Mouse (Mus musculus) myocyte (in vitro differentiated cells): ENCODE results near the gene Gpr61. TPM values are rescaled to one million over a fixed set of nuclear protein-coding genes. Genes with fewer than 3 reads are reported as not detected.

Experiments
- H3K27me3 ChIP-seq: one replicate; pipeline ENCODE4 v1.6.1; 2011; ENCODE audit not compliant: control insufficient read depth, insufficient read depth, insufficient read length
- H3K36me3 ChIP-seq: one replicate; pipeline ENCODE4 v1.6.1; 2011; ENCODE audit not compliant: control insufficient read depth, insufficient read depth
- H3K4me2 ChIP-seq: one replicate; pipeline ENCODE4 v1.6.1; 2011; ENCODE audit warnings: low read depth, control low read depth
- H3K4me3 ChIP-seq: one replicate; pipeline ENCODE4 v1.5.1; 2011; ENCODE audit warnings: mild to moderate bottlenecking, control low read depth, moderate library complexity
- H3K79me2 ChIP-seq: one replicate; pipeline ENCODE4 v1.6.1; 2011; ENCODE audit not compliant: control insufficient read depth, insufficient read depth
- H3ac ChIP-seq: one replicate; pipeline ENCODE4 v1.6.1; 2011; ENCODE audit not compliant: control insufficient read depth, insufficient read length
- CEBPB ChIP-seq: IDR thresholded peaks from 2 replicates; pipeline ENCODE4 v1.6.1; 2011; ENCODE audit warnings: mild to moderate bottlenecking, moderate library complexity; ENCODE audit not compliant: poor library complexity, insufficient read depth, severe bottlenecking
- E2F4 ChIP-seq: IDR thresholded peaks from one replicate; pipeline ENCODE4 v1.6.1; 2011; ENCODE audit warnings: mild to moderate bottlenecking, control low read depth, moderate library complexity; ENCODE audit not compliant: insufficient read depth
- MAX ChIP-seq: IDR thresholded peaks from one replicate; pipeline ENCODE4 v1.6.1; 2011; ENCODE audit warnings: low read depth, mild to moderate bottlenecking, control low read depth
- MYOD1 ChIP-seq, 3 experiments: IDR thresholded peaks; one replicate each; pipeline ENCODE4 v1.6.1; 2011; ENCODE audit warnings: control low read depth in 2 of 3, low read depth in 2 of 3, mild to moderate bottlenecking in 2 of 3, moderate library complexity in 1 of 3; ENCODE audit not compliant: insufficient read length in 2 of 3, control insufficient read depth in 1 of 3
- MYOG ChIP-seq, 3 experiments: IDR thresholded peaks; one replicate each; pipeline ENCODE4 v1.6.1; 2011; ENCODE audit warnings: control low read depth in 2 of 3, low read depth in 2 of 3, mild to moderate bottlenecking in 2 of 3; ENCODE audit not compliant: insufficient read length in 2 of 3, control insufficient read depth in 1 of 3, insufficient read depth in 1 of 3
- POLR2A ChIP-seq: IDR thresholded peaks from one replicate; pipeline ENCODE4 v1.6.1; 2011; ENCODE audit warnings: low read depth, mild to moderate bottlenecking, control low read depth, moderate library complexity; ENCODE audit not compliant: insufficient read length
- POLR2AphosphoS2 ChIP-seq: IDR thresholded peaks from one replicate; pipeline ENCODE4 v1.6.1; 2011; ENCODE audit warnings: low read depth, control low read depth; ENCODE audit not compliant: insufficient read length
- REST ChIP-seq: IDR thresholded peaks from one replicate; pipeline ENCODE4 v1.6.1; 2011; ENCODE audit warnings: mild to moderate bottlenecking, control low read depth, moderate library complexity; ENCODE audit not compliant: insufficient read depth, insufficient read length
- SRF ChIP-seq: IDR thresholded peaks from one replicate; pipeline ENCODE4 v1.6.1; 2011; ENCODE audit warnings: low read depth; ENCODE audit not compliant: control insufficient read depth, insufficient read length
- TCF12 ChIP-seq: IDR thresholded peaks from one replicate; pipeline ENCODE4 v1.6.1; 2011; ENCODE audit warnings: mild to moderate bottlenecking, control low read depth; ENCODE audit not compliant: poor library complexity, insufficient read depth, severe bottlenecking
- TCF3 ChIP-seq: IDR thresholded peaks from one replicate; pipeline ENCODE4 v1.6.1; 2011; ENCODE audit warnings: low read depth, control low read depth; ENCODE audit not compliant: insufficient read length
- USF1 ChIP-seq: IDR thresholded peaks from one replicate; pipeline ENCODE4 v1.6.1; 2011; ENCODE audit warnings: low read depth, mild to moderate bottlenecking, control low read depth, moderate library complexity
- polyA plus RNA-seq: library from polyadenylated mRNA; unstranded; fragments of >200 nt; fragmentation: generic; extraction: Trizol; gene quantifications from one replicate; pipeline ENCODE4 v1.2.1, GENCODE M21; 2012; ENCODE audit warnings: missing spikeins

Gpr61 gene
- polyA plus RNA-seq, 1 experiment: 0.06 TPM

- Histone ChIP-seq H3K4me2 (peak overlapping the region; percentile 49), H3ac (no peak overlapping the region), H3K79me2 (no peaks in the 10 kb centered on the region), H3K27me3 (no peaks in the 10 kb centered on the region), H3K36me3 (no peaks in the 10 kb centered on the region), H3K4me3 (peak overlapping the region; percentile 17)
- TF ChIP-seq TCF3: peak; percentile 25
- peak in 2 of 3 experiments; percentile 78 to 90 for TF ChIP-seq MYOG (IDR thresholded peaks at IDR 0.05; ENCODE audit: control insufficient read depth in 1 of 3, insufficient read depth in 1 of 3, insufficient read length in 2 of 3, low read depth in 2 of 3)
- no peak for TF ChIP-seq USF1
- no peak for TF ChIP-seq CEBPB
- TF ChIP-seq MYOD1 (IDR thresholded peaks at IDR 0.05; ENCODE audit: control insufficient read depth in 1 of 3, insufficient read length in 2 of 3, low read depth in 2 of 3): peak in 2 of 3 experiments; percentile 69 to 76
Observed at GRCm38 (mm10) chr3:108187111-108187795, 32.6 kb upstream of the Gpr61 start.

- TF ChIP-seq POLR2AphosphoS2 (no peak), POLR2A (peak; percentile 42), MYOG (IDR thresholded peaks at IDR 0.05; ENCODE audit: control insufficient read depth in 1 of 3, insufficient read depth in 1 of 3, insufficient read length in 2 of 3, low read depth in 2 of 3) (peak in 1 of 3 experiments; percentile 25), MYOD1 (IDR thresholded peaks at IDR 0.05; ENCODE audit: control insufficient read depth in 1 of 3, insufficient read length in 2 of 3, low read depth in 2 of 3) (no peak)
Observed at GRCm38 (mm10) chr3:108186098-108187047, 31.7 kb upstream of the Gpr61 start, which contains the start of gene Amigo1. TSS of gene Amigo1 (plus strand) at chr3:108186335.

DNA sequence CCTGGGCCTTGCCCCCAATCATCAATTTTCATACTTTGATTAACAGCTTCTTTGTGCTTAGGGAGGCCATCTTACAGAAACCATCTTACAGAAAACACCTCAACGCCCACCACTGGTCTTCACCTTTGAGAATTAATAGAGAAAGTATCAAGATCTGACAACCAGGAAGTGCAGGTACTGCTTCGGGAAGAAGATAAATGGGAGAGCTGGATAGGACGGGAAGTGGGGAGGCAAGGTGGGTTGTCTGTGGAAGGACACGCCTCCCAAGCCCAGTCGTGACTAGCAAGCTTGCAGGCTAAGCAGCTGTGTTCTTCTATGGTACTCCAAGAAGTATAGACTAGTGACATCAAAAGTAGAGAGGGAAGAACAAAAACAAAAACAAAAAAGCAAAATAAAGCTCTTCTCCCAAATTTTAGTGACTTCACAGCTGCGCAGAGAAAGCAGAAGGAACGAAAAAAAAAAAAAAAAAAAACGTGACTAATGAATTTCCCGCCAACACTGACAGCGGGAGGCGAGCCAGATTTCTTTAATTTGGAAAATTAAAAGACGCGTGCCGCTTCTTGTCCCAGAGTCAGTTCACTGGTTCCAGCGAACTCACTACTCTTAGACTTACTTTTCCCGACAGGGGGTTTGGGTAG, 30.9 kb upstream of the Gpr61 start:
- Histone ChIP-seq H3K4me3 (peak overlapping the region; percentile 17), H3K79me2 (no peaks in the 10 kb centered on the region), H3ac (peak overlapping the region; percentile 44), H3K36me3 (no peaks in the 10 kb centered on the region), H3K4me2 (peak overlapping the region; percentile 78), H3K27me3 (peaks cover under 1% of the 10 kb centered on the region)
- TF ChIP-seq POLR2AphosphoS2 (no peak), E2F4 (no peak), SRF (no peak), MYOG (IDR thresholded peaks at IDR 0.05; ENCODE audit: control insufficient read depth in 1 of 3, insufficient read depth in 1 of 3, insufficient read length in 2 of 3, low read depth in 2 of 3) (no peak), TCF3 (no peak), POLR2A (no peak), MYOD1 (IDR thresholded peaks at IDR 0.05; ENCODE audit: control insufficient read depth in 1 of 3, insufficient read length in 2 of 3, low read depth in 2 of 3) (no peak), REST (no peak), USF1 (no peak), MAX (no peak), TCF12 (no peak), CEBPB (no peak)

More at GRCm38 (mm10) chr3:108186098-108187047, 31.7 kb upstream of the Gpr61 start, which contains the start of gene Amigo1:
- Histone ChIP-seq H3K4me3 (peak within 1 kb of the TSS; percentile 17), H3K79me2 (no peaks in the 10 kb centered on the region), H3K4me2 (peak within 1 kb of the TSS; percentile 78), H3K27me3 (no peaks in the 10 kb centered on the region), H3ac (peak within 1 kb of the TSS; percentile 44), H3K36me3 (no peaks in the 10 kb centered on the region)

- TF ChIP-seq CEBPB (no peak), MYOD1 (IDR thresholded peaks at IDR 0.05; ENCODE audit: control insufficient read depth in 1 of 3, insufficient read length in 2 of 3, low read depth in 2 of 3) (no peak), USF1 (no peak), MYOG (IDR thresholded peaks at IDR 0.05; ENCODE audit: control insufficient read depth in 1 of 3, insufficient read depth in 1 of 3, insufficient read length in 2 of 3, low read depth in 2 of 3) (no peak), TCF12 (no peak), POLR2A (no peak), TCF3 (no peak), SRF (no peak)
- H3K79me2 ChIP-seq: no peaks in the 10 kb centered on the region
- H3ac ChIP-seq: no peak overlapping the region
- H3K4me3 ChIP-seq: no peak overlapping the region
- no peaks in the 10 kb centered on the region for H3K36me3 ChIP-seq
- H3K27me3 ChIP-seq: peaks cover 5% of the 10 kb centered on the region
- H3K4me2 ChIP-seq: no peak overlapping the region
Observed at GRCm38 (mm10) chr3:108184742-108185141, 30.1 kb upstream of the Gpr61 start.
